Mouse (Mus musculus) kidney, adult 9 months (tissue): Measurements from ENCODE around the gene Sept14.
A peak's percentile ranks its signal among the peaks of the same experiment; 100 is the strongest.
"Not testable (repeated sequence)": the region's sequence is repeated elsewhere in the genome, so short reads cannot be mapped to it uniquely, and the experiment has no call there.

Source experiments
- DNase-seq: peaks from one replicate; pipeline ENCODE4 v3.0.0; 2022

Gene Sept14

DNA sequence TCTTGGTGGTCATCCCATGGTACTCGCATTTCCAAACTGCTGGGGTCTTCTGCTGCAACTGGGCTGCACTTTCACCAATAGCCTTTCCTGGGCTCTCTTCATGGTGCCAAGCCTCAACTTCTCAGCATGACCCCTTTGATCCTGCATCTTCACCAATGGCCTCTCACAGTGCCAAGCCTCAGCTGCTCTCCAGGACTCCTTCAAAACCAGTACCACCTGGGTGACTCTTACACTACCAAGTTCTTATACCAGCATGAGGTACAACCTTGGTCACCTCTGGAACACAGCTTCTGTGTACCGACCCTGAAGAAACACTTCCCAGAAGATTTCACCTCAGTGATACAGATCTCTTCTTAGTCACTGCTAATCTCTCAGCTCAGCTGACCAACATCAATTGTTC lies at the start of gene Sept14:
TSS of gene Sept14 (minus strand) at position 101 of the 400 bp plus-strand sequence.
- no peak for DNase-seq

GRCm38 (mm10) chr5:129756886-129757285 lies 48.6 kb upstream of the Sept14 start:
- DNase-seq: no peak

DNA sequence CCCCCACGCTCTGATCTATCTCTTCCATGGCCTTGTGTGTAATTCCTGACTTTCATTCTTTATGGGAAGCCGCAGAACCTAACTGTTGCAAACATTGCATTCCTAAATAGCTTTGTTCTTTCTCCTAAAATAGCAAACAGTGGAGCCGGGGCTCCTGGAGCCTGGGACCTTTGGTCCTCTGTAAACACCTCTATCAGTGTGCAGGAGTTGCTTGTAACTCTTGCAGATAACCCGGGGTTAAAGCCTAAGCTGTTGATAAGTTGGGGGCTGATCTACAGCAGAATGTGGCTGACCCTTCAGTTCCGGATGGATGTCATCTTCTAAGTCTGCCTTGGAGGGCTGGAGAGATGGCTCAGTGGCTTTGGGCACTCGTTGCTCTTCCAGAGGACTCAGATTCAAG lies 35.7 kb upstream of the Sept14 start:
- no peak for DNase-seq

DNA sequence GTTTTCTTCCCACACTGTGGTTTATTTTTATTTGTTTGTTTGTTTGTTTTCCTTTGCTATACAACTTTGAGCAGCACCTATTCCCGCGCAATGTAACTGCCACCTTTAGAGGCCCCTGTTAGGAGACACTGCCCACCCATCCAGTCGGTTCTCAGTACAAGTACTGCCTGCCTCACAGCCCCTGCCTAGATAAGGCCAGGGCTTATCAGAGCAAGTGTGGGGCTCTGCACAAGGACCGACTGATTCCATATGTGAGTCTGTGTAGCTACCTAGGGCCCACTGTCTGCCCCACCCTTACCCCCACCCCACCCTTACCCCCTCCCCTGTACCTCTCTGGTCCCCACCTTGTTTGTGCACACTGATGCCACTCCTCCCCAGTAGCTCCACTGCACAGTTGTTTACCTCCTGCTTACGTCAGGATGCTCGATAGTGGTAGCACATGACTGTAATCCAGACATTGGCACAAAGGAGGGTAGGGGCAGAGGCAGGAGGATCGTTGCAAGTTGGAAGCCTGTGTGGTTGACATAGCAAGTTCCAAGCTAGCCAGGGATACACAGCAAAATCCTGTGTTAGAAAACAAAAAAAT lies 34.7 kb upstream of the Sept14 start:
- no peak for DNase-seq

- peak; percentile 62 for DNase-seq
Observed at GRCm38 (mm10) chr5:129740976-129741375, 32.7 kb upstream of the Sept14 start.

DNA sequence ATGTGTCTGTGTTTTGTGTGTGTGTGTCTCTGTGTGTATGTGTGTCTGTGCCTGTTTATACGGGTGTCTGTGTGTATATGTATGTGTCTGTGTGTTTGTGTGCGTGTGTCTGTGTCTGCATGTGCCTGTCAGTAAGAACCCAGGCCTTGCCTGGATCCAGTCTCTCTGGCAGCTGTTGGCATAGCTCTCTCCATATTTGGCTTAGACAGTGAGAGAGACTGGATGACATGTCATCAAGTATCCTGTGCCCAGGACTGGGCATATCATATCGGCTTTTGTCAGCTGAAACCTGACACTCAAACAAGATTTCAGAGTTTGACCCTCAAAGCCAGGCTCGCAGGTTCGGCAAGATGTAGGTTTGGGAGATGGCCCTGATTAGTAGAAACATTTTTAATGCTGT lies 22.7 kb upstream of the Sept14 start:
- DNase-seq: no peak

DNA sequence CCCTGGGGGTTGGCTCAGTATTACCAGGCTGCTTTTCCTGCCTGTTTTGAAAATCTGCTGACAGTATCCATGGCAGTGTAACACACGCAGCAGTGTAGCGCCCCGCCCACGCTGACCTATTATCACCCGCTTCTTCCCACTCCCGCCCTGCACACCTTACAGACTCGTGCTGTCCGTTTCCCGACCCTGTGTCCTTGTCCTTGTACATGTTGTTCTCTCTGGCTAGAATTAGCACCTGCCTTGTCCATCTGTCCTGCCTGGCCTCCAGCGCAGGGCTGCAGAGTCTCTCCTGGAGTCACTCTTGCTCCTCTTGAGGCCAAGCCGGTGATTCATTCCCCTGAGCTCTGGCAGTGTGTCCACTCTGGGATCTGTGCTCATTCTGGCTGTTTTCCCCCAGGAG lies 22.0 kb upstream of the Sept14 start:
- DNase-seq: peak; percentile 54

DNA sequence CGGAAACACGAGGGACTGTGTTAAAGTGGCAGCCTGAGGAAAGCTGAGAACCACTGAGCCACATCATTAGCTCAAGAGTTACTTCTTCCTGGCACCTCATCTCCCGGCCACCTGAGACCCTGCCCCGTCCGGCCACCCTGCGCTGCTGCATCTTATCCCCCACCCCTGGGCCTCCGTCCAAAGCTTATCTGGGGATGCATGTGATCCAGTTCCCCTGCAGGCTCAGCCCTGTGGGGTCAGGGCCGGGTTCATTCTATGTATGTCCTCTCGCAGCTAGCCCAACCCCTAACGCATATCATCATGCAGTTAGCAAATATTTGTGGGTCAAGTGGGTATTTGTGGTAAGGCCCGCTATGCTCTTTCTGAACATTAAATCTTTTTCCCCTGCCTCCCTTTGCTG lies 21.0 kb upstream of the Sept14 start:
- no peak for DNase-seq

DNA sequence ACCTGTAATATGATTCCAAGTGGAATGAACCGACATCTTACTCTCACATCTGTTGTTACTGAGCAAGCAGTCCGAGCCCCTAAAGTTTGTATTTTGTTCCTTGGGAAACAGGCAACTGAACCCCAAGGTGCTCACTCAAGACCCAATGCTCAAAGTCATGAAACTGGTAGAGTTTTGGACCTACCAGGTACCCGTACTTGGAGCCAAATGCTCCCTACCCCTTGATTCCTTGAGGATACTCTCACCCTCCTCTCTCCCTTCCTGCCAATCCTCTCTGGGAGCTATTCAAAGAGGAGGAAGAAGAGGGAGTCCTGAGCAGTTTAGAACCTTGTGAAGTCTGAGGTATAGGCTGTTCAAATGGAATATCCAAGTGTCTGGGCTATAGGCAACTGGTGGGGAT lies 18.5 kb upstream of the Sept14 start:
- no peak for DNase-seq

- DNase-seq: no peak
Observed at GRCm38 (mm10) chr5:129725774-129726392, 17.6 kb upstream of the Sept14 start.

GRCm38 (mm10) chr5:129724834-129725773 lies 16.8 kb upstream of the Sept14 start, which contains the start of gene Nipsnap2:
Nipsnap2 (plus strand) TSS chr5:129725063.
- DNase-seq: peak; percentile 95

DNA sequence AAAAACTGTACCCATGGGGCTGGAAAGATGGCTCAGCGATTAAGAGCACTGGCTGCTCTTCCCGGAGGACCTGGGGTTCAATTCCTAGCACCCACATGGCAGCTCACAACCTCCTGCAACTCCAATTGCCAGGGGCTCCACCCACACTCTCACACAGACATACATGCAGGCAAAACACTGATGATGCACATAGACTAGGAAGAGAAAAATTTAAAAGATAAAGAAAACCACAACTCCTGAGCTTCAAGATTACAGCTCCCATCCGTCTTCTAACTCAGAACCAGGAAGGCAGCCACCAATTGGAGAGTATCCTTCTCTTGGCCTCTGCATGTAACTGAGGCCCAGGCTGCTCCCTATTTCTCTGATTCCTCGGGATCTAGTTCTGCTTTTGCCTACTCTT lies 16.0 kb upstream of the Sept14 start:
- DNase-seq: no peak

DNA sequence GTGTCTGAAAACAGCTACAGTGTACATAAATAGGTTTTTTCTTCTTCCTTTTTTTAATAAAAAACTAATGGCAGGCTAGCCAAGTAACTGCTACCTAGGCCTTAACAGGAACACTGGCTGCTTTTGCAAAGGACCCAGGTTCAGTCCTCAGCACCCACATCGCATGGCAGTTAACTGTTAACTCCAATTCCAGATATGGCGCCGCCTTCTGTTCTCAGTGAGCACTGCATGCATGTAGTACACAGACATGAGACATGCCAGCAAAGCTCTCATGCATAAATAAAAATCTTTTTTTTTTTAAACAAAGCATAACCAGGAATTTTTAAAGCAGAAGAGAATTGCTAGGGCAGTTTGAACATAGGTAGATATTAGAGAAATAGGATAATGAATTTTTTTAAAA lies 11.9 kb upstream of the Sept14 start:
- DNase-seq: no peak

- DNase-seq: no peak
Observed at GRCm38 (mm10) chr5:129717016-129717415, 8.7 kb upstream of the Sept14 start.

GRCm38 (mm10) chr5:129715326-129715861 lies 7.1 kb upstream of the Sept14 start, which contains the start of gene Mrps17:
Mrps17 (plus strand) TSS chr5:129715497.
- DNase-seq: peak; percentile 97

- DNase-seq: no peak
Observed at GRCm38 (mm10) chr5:129703368-129703767, 4.9 kb downstream of the Sept14 start.

DNA sequence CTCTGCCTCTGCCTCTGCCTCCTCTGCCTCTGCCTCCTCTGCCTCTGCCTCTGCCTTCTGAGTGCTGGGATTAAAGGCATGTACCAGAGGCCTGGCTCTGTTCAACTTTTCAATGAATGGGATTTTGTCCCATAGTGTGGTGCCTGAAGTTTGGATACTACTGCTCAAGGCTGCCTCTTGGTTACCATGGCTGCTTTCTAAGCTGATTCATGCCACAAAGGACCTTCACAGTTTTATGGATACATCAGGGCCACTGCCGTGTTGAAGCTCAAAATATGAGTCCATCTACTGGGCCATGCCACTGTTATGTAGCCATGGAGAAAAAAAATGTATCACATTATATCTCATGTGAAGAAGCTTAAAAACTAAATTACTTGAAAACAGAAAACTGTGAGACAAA lies 6.6 kb downstream of the Sept14 start:
- no peak for DNase-seq

- no peak for DNase-seq
Observed at GRCm38 (mm10) chr5:129700506-129700905, 7.8 kb downstream of the Sept14 start.

GRCm38 (mm10) chr5:129690528-129690927 lies 17.8 kb downstream of the Sept14 start:
- no peak for DNase-seq

DNA sequence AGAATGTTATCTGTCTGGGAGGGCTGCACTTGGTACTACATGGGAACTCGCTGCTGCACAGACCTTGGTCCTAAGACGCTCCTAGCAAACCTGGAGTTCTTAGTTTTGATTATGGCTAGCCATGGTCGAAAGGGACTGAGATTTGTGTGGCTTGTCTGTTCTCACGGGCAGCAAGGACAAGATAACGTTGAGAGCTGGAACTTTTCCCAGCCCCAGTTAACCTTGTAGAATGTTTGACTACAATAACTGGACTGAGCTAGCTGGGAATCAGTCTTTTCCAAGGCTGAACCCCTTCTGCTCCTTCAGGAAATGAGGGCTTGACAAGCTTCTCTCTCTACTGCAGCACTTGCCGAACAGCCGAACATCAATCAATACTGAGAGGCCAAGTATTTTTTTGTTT lies 20.7 kb downstream of the Sept14 start:
- DNase-seq: peak; percentile 65

GRCm38 (mm10) chr5:129685141-129685540 lies 23.2 kb downstream of the Sept14 start:
- DNase-seq: not testable (repeated sequence)

- peak; percentile 86 for DNase-seq
Observed at GRCm38 (mm10) chr5:129670036-129670458, 38.3 kb downstream of the Sept14 start, which contains the start of gene Zfp11. Zfp11 (minus strand) TSS chr5:129670099.

GRCm38 (mm10) chr5:129669453-129670035 lies 38.8 kb downstream of the Sept14 start:
- DNase-seq: peak; percentile 19
